Mouse (Mus musculus) urinary bladder, adult 18-20 months (tissue): Measurements from ENCODE around the gene Efnb3.
"Not testable (repeated sequence)": the region's sequence is repeated elsewhere in the genome, so short reads cannot be mapped to it uniquely, and the experiment has no call there.

ENCODE experiments used
- DNase-seq, 2 experiments: peaks; one replicate each; pipeline ENCODE4 v3.0.0; 2022; ENCODE audit warnings: low spot score in 2 of 2, mixed read lengths in 2 of 2

Efnb3 gene

GRCm38 (mm10) chr11:69551310-69551709, 8.7 kb downstream of the Efnb3 start:
- DNase-seq: no peak

- no peak for DNase-seq
Measured at GRCm38 (mm10) chr11:69549060-69549656, 10.8 kb downstream of the Efnb3 start, which contains the start of gene Dnah2. Dnah2 (minus strand) TSS chr11:69549110.

DNA sequence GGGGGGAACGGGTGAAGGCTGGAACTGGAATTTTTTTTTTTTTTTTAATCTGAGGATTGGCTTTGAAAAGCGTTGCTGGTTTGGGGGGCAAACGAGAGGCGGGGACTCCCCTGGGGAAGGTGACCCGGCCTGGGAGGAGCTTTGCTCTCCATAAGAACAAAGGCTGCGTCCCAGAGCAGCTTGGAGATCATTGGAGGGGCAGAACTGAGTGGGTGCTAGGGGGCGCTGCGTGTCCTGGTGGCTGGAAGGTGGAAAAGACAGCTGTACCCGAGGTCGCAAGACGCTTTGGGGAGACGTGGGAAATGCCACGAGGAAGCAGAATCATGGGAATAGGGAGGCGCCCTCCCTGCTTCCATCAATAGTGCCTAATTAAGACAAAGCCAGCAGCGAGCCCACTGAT, 12.9 kb downstream of the Efnb3 start:
- DNase-seq: peak in 1 of 2 experiments; percentile 56

DNA sequence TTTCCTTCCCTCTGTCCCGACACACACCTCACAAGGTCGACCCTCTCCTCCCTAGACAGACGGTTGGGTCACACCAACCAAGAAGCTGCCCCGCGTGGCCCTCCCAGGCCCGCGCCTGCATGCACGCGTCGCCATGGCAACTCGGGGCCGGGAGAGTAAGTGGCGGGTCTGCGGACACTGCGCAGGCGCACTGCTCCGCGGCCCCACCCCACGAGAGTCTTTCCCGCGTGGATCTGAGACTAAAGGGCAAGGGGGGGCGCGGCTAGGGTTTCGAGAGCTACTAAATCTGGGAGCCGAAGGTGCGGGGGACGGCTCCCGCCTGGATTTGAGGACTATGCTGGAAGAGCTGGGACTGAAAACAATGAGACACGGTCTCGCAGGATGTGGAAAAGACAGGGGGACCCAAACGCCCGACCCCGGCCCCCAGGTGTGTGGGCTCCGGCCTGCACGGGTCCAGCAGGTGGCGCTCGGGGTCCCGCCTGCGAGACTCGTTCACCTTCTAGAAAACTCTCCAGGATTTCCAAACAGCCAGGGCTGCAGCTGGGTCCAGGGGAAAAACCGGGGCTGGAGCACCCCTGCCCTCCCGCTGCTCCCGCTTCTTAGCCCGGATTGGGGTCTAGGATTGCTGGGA, 13.5 kb downstream of the Efnb3 start:
- peak; percentile 57 to 69 for DNase-seq

GRCm38 (mm10) chr11:69545957-69546356, 14.0 kb downstream of the Efnb3 start:
- DNase-seq: no peak

DNA sequence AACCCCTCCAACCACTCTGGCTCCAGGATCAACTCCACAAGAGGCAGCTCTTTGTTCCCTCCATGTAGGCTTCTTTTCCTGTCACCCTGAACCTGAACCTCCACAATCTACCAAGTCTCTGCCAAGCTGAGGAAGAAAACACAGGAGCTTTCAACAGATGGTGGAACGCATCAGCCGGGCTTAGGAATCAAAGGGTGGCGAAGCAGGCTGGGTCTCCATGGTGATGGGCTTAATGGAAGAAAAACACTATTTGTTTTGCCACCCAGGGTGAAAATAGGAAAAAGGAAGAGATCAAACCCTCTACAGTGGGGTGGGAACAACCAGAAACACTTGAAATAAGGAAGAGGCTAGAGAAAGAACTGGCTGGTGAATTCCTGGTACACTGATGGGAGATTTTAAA, 16.4 kb downstream of the Efnb3 start:
- no peak for DNase-seq

- not testable (repeated sequence) for DNase-seq
Measured at GRCm38 (mm10) chr11:69541741-69542140, 18.3 kb downstream of the Efnb3 start.

DNA sequence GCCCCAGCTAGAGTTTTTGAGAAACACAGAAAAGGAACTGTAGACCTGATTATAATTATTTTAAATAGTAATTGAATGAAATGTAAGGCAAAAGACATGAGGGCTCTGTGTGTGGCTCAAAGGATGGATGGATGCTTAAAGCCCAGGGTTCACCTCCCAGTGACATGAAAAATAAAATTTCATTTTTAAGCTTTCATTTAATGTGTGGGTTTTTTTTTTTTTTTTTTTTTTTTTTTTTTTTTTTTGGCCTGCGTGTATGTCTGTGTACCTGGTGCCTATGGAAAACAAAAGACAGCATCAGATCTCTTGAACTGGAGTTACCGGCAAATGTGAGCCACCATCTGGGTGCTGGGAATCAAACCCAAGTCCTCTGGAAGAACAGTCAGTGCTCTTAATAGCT, 19.3 kb downstream of the Efnb3 start:
- DNase-seq: no peak

GRCm38 (mm10) chr11:69534990-69535389, 25.0 kb downstream of the Efnb3 start:
- no peak for DNase-seq

DNA sequence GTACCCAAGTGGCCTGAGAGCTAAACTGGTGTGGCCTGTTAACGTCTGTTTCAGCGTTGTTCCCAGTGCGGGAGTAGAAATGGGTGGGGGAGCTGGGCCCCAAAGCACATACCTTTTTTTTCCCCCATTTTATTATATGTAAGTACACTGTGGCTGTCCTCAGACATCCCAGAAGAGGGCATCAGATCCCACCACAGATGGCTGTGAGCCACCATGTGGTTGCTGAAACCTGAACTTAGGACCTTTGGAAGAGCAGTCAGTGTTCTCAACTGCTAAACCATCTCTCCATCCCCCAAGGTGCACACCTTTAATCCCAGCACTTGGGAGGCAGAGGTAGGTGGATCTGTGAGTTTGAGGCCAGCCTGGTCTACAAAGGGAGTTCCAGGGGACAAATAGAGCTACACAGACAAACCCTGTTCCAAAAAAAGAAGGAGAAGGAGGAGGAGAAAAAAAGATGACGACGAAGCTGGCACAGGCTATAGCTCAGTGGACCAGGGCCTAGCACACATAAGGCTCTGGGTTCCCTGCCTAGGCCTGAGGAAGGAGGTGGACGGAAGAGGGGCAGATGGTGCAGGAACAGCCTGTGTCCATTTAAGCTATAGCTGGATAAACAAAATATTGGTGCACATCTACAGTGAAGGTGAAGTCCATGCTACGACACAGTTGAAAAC, 27.4 kb downstream of the Efnb3 start:
- no peak for DNase-seq

GRCm38 (mm10) chr11:69530755-69531154, 29.2 kb downstream of the Efnb3 start:
- DNase-seq: not testable (repeated sequence)

GRCm38 (mm10) chr11:69530281-69530680, 29.7 kb downstream of the Efnb3 start:
- DNase-seq: not testable (repeated sequence)

DNA sequence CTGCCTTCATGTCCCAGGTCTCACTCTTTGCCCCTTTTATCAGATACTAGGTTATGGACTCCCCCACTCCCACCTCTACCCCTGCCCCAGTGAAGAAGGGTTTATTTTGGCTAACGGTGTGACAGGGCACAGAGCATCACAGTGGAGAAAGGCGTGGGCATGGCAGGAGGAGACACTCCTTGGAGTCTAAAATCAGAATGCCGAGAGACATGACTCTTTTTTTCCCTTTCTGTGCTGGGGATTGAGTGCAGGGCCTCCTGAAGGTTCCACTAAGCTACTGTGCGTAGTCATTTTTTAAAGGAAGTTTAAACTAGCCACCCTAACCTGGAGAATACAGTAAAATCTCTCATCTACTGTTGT, 32.0 kb downstream of the Efnb3 start:
- no peak for DNase-seq

DNA sequence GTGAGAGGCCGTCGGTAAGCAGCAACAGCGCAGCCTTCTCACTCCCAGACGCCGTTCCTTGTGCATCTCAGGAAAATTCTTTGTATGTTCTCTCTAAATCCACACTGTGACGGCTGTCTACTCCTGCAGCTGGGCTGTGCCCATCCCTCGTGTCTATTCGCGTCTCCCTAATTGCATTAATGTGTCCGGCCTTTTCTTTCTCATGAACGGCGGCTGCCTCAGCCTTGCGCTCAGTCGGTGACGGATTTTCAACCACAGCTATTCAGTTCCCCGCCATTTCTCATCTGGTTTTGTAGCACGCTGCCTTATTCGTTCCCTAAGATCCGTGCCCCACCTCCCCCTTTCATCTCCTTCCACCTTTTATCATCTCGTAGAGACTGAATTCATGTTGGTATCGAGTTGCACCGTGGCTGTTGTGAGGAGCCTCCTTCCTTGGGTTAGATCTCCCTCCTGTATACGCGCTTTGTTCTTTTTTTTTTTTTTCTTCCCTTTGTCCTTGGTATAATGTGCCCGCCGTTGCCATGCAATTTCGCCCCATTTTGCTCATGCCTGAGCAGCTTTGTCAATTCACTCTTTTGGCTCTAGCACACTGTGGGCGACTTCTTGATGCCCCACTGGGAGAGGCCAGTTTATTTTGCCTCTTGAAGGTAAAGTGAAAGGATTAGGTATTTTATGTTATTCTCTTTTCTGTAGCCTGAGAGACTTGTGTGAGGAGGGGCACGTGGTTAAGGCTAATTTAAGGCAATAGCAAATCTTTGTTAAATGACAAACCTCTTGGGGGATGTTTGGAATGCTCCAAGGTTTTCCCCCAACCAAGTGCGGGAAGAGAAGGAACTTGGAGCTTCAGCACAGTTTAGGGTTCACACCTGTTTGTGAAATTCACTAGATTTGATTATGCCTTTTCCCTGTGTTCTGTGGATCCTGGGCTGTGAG, 32.6 kb downstream of the Efnb3 start:
- DNase-seq: no peak

GRCm38 (mm10) chr11:69526631-69527030, 33.4 kb downstream of the Efnb3 start:
- no peak for DNase-seq

GRCm38 (mm10) chr11:69525661-69526060, 34.3 kb downstream of the Efnb3 start:
- DNase-seq: no peak

DNA sequence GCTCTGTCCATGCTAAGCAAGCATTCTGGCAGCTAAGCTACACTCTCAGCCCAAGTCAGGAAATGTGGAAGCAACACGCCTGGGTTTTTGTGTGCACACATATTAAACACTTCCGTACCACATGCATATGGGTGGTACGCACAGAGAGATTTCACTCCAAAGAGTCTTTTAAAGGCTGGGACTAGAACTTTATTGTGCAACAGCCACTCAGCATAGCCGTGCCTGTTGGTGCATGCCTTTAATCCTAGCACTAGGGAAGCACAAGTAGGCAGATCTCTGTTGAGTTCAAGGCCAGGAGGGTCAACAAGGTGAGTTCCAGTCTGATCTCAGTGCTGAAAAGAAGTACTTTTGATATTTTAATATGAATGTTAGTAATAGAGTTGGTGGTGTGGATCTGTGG, 36.4 kb downstream of the Efnb3 start:
- DNase-seq: no peak

DNA sequence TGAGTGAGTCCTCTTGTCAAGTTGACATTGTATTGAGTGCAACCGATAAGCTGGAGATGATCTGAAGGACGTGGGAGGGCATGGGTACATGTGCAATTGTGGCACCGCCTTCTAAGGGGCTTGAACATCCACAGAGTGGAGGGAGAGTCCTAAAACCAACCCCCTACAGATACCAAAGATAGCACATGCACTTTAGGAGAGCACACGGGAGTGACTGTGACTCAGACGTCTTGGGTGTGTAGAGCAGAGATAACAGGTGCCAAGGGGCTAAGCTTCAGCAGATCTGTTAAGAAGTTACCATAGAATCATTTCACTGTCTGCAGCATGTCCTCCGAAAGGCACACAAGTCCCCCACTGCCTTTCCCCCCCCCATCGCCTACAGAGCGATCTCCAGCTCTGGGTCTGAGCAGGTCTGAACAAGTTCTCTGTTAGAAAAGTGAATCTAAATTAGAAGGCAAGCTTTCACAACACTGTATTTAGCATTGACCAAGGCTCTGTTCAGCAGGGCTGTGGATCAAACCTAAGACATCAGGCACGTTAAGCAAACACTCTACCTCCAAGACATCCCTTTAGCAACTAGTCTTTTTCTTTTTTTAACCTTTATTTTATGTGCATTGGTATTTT, 38.4 kb downstream of the Efnb3 start:
- DNase-seq: no peak

- no peak for DNase-seq
Measured at GRCm38 (mm10) chr11:69519976-69520375, 40.0 kb downstream of the Efnb3 start.

DNA sequence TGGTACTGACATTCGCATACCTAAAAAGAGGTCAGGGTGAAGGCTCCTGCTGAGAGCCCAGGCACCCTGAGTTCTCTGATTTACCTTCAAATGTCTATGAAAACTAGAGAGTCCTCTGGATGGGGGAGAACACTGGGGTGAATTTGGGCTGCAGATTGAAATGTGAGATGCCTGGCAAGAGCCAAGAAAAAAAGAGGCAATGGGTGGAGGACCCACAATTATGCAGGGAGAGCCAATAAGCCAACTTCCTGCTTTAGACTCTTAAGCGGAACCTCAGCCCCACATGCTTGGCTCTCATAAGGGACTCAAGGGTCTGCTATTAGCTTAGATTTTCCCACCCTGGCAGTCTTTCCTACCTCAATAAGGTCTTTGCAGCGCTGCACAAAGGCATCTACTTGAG, 43.3 kb downstream of the Efnb3 start:
- DNase-seq: no peak

DNA sequence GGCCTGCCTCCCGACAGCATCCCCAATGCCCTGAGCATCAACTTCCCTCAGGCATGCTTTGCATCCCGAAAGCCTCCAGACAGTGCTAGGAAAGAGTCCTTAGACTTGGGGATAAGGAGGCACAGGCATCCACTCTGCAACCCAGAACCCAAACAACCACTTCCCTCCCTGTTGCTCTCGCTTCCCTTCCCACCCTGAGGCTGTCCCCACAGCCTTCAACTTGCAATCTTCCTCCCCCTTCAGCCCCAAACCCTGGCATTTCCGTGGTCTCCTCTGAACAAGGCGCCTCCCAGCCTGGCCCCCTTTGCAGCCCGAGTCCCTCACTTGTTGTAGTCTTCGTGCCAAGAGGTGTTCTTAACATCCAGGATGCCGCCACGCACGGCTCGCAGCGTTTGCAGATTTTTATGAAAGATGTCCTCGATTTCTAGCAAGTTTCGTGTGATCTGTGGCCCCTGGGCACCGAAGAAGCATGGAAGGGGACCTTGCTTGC, 43.8 kb downstream of the Efnb3 start:
- no peak for DNase-seq
